Mouse (Mus musculus) thymus, postnatal 36 days (tissue): ENCODE data around the gene Mindy4.

ENCODE experiments used
- DNase-seq, 2 experiments: peaks; one replicate each; pipeline ENCODE4 v3.0.0; 2022; ENCODE audit warnings: mixed read lengths in 2 of 2

Mindy4 gene

DNA sequence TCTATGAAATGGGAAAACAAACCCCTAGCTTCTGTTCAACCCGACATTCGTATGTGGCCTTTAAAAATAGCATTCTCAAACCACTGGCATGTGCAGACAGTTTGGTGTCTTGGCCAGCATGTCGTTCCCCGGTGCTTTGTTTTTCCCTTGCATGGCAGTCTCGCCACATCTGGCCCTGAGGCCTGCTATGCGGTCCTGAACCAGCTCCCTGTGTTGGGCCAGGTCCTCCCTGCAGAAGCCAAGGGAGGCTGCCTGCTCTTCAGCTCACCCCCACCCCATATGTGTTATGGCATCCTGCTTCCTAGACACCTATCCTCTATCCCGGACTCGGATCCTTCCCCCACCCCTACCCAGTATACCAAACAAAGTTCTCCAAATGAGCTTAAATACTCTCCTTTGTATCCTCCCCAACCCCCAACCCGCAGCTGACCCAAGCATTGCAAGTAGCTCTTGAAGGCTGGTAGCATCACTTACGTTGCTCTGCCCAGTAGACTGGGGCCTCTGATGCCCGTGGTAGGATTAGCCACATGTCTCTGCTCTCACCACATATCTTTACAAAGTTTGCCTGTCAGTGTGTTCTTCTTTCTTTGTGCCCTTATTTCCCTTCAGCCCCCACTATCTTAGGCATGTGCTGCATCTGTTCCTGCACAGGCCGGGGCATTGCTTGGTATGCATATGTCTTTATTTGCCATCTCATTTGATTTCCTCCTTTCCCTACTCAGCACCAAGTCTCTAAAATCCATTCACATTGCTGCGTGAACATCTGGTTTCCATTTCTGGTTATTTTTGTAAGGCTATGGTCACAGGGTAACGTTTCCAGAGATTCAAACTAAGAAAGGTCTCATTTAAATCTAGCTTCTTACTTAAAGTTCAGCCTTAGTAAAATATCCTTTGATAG, 55.5 kb downstream of the Mindy4 start:
- no peak for DNase-seq

DNA sequence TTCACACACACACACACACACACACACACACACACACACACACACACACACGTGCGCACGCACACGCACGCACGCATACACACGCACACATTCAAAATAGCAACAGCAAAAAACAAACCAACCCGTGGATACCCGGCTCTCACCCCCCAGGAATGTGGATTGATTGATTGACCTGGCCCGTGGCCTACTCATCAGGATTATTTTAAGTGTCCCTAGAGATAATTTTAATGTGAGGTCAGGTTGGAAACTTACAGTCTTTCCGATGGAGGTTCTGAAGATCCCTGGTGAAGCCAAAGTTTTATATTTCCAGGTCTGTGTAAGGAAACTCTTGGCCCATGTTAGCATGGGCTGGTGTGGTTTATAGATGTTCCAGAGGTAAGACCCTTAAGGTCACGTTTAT, 59.0 kb downstream of the Mindy4 start:
- DNase-seq, result no peak

DNA sequence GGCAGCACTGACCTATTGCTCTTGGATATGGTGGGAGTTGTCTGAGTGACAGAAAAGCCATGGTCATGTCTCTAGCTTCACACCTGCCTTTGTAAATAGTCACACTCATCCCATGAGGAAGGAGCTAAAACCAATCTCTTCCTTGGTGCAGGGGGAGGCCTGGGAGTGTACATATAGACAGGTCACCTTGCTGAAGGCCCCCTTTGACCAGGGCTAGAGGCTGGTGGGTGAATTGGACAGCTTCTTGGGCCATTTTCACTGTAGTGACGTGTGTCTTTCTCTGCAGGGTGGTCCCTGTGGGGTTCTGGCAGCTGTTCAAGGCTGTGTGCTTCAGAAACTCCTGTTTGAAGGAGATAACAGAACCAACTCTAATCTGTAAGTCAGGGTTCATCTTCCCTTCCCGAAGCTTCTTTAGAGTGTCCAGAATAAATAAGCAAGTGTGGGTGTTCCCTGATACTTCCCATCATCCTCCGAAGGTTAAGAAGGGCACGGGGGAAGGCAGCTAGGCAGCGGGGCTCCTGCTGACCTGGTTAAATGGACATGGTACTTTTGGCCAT, 60.4 kb downstream of the Mindy4 start:
- DNase-seq, result no peak

DNA sequence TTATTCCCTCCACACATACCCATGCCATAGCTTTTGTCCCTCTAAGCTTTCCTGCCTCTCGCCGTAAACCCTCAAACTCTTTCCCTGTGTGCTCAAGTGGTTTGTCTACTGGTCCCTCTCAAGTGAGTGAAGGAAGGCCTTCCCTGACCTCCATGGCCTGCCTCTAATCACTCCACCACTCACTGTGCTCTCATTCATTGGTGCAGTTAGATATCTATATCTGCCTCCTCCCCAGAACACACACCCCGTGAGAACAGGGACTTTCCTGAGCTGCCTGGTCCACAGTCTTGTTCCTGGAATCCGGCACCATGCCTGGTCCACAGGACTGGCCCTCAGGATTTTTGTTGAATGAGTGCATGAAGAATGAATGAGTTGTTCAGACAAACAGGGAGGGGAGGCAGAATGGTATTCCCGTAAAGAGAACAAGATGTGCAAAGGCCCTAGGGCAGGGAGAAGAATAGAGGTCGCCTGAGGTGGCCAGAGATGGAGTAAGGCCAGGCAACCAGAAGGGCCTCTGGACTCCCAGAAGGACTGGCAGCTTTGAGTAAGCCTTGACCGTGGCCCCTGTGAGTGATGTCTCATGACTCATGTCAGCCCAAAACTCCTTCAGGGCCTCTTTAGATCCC, 61.7 kb downstream of the Mindy4 start:
- DNase-seq, result no peak

DNA sequence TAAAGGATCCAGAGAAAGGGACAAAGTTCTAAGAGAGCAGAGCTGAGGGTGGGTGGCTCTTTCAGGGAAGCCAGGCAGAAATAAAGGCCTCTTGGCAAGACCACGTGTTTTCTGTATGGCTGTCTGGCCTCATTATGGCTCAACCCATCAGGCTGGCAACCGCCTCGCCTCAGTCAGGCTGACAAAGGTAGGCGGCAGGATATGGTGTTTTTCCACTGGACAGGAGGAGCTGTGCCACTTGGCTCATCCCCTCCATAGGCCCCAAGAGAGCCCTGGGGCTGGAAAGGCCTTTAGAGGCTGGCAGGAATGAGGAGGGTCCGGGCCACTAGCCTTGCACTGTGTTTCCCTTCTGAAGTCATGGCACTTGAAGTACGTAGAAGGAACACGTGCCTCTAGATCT, 69.8 kb downstream of the Mindy4 start:
- DNase-seq, result no peak

DNA sequence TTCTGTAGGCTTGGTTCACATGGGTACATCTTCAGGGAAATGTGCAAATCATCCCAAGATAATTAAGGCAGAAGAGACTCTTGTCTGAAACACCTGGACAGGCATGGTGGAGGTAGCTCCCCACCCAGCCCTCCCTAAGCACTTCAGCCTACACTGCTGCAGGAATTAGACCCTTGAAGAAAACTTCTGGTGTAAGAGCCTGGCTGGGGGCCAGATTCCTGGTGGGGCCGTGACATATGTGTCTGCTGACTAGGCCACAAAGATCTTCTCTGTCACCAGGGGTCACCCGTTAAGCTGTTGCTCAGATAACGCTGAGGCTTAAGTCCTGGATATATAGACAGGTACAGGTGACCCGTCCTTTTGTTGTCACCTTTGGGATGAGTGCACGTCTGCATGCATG, 70.3 kb downstream of the Mindy4 start:
- DNase-seq, result no peak

DNA sequence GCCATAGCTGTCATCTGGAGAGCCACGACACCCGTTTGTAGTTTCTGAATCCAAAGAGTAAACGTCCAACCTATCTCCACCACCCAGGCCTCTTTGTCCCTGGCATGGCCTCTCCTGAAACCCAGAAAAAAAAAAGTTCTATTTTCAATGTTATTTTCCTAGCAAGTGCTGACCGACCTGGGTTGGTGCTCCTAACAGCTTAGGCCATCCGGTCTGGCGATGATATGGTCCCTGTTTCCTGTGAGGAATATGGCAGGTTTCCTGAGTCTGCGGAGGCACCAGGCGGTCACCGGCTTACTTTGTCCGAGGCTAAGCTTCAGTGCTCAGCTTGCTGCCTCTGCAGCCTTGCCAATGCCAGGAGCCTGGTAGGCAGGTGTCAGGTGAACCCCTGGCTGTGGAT, 71.8 kb downstream of the Mindy4 start:
- DNase-seq, result no peak

DNA sequence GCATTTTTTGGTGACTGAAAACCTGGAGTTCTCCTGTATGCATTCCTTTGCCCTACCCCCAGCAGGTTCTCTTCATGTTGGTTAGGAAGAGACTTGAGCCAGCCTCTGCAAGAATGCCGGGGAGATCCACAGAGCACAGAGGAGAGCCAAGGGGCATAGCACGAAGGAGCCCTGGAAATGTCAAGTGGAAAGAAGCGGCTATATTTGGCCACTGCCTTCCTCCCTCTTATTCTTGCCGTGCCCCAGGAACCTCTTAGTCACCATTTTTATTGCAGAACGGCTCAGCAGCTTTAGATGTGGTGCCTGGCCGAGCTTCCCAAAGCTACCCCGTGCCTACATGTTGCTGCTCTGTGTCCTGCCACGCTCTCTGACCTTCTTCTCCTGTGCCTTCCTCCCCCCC, 72.6 kb downstream of the Mindy4 start:
- no peak for DNase-seq

DNA sequence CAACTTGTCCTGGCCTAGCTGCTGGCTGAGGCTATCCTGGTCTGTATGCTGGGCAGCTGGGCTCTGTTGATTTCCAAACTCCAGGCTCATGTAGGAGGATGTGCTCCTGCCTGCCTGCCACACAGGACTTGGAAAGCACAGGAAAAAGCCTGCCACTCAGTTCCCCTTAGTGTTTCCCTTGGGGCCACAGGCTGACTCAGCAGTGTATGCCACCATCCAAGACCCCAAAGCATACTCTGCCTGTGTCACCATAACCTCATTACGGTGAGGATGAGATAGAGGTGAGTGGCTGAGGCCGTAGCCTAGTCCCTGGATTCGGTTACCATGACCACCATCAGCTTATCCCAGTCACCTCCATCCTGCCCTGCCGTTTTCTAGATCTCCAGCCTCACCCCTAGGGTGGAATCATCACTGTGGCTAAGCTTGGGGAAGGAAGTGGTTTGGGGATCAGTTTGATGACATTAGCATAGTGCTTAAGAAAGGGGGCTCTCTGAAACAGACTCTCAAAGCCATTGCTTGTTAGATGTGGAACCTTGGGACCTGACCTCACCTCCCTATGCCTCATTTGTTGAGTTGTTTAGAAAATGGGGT, 73.6 kb downstream of the Mindy4 start:
- DNase-seq, result no peak

DNA sequence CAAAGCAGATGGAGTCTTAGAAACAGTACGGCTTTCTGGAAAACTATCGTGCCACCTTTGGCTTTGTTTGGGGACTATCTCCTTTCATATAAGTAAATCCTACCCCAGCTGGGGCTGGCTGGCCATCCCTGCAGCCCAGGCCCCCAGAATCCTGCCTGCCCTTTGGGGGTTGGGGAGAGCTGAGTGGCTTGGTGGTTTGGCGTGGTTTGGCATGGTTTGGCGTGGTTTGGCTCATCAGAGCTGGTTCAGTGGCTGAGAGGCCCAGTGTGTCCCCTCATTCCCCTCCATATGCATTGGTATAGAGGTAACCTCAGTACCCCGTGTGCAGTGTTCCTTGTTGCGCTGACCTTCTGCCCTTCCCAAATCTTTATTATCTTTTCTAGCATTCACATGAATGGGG, 74.9 kb downstream of the Mindy4 start:
- no peak for DNase-seq

DNA sequence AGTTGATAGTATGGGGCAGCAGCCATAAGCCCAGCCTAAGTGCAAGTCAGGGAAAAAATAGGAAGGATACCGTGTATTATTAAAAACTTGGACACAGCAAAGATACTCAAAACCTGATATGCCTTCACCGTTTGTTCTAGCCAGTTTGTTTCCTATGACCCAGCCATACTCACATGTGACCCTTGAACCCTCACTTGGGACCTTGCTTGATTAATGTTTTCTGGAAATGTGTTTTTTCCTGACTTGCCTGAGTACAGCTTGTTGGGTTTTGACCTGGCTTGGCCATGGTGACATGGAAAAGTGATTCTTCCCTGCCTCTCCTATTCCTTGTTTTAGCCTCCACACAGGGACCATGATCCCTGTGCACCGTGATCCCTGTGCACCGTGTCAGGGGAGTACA, 75.3 kb downstream of the Mindy4 start:
- no peak for DNase-seq

DNA sequence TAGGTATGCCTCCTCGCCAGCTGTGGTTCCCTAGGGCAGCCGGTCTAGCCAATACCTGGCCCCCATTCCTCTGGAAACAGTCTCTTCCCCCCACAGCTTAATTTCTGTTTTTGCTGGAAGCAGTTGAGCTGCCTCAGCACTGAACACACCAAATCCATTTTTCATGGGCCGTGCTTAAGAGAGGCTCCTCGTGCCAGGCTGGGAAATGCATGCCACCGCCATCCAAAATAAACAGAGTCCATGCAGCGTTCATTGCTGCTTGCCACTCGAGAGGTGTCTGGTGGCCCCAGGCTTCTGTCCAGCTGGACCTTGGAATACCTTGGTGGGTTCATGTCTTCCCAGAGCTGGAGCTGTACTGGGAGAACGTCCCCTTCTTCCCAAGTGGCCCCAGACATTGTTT, 77.8 kb downstream of the Mindy4 start:
- no peak for DNase-seq

DNA sequence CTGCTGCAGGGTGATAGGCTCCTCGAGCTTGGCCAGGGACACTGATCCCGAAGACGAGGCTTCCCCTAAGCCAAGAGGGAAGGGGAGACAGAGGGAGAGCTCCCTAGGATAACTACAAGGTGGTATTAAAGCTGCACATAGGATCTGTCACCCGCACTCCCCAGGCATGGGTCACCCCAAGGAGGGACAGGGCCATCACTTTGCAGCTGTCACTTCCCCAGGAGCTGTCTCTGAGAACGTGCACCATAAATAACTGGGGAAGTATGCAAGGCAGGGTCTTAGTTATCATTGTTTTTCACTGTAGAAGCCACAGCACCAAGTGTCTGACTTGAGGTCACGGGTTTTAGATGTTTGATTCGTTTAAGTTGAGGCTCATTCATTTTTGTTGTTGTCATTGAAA, 78.5 kb downstream of the Mindy4 start:
- no peak for DNase-seq

DNA sequence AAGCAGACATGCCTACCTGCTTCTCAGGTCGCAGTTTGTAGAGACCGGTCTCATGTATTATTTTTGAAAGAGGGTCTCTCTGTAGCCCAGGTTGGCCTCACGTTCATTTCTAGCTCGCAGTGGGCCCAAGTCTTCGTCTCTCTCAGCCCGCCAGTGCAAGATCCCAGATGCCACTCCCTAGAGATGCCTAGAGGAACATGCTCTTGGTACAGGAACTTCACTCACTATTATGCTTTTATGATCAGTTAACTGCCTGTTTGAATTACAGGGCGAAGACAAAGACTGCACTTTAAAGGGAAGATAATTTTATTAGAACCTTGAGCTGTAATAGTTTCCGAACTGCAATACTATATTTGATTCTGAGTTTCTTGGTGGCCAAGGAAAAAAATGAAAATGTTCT, 79.2 kb downstream of the Mindy4 start:
- no peak for DNase-seq

DNA sequence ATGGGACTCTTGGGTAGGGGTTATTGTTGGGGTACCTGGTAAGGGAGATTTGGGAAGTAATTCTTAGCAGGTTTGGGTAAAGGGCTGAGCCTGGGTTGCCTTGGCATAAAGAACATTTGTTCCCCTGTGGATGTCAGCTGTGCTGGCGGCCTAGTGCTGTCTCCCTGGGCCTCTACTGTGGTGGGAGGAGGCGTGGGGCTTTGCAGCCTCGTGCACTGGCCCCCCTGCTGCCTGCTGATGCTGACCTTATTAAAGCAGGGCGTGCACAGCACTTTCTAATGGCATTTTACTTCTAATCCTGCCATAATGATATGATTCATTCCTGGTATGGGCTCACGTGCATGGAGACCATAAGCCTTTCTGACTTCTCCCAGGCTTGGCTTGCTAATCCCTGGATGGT, 82.0 kb downstream of the Mindy4 start:
- no peak for DNase-seq

DNA sequence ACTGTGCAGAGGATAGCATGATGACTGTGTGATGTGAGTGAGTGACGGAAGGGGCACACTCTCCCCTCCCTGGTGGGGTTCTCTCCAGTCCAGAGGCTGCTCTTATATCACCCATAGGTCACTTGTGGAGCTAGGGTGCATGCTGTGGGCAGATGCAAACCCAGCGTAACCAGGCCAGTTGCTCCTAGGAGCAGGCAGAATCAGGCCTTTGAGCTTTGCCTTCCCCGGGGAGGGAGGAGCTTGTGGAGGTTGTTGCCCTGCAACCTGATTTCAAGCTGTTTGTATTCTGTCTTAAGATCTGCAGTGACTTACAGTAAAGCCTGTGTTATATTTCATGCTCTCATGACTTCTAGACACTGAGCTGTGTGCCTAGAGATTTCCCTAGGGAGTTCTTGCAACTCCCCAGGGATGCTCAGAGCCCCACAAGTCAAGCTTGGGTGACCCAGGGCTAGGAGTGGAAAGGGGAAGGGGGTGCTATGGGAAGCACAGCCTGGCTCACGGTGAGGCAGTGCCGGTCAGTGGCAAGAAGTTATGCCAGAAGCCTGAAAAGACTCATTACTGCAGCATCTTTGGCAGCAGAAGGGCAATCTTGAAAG, 84.9 kb downstream of the Mindy4 start:
- no peak for DNase-seq

DNA sequence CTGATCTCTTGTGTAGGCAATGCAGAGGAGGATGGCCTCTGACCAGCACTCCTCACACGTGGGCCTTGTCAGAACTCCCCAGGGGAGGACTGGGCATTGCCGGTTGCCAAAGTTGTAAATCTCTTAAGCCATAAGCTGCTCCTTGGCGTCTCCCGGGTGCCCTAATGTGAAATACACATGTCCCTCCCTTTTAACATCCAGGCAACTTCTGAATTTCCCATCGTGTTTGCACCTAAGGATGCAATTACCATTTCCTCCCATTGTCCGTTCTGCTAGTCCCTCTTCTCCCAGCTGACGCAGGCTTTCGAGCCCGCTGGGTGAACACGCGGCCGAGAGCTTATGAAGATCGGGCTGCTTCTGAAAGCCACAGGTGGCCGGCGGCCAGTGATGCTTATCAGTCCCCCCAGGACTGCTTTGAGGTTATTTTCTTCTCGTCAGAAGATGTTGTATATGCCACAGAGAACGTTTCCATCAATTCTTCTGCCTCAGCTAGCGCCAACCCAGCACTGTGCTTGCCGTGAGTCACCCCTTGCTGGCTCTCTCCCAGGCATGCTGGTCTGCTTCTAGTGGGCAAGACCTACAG, 91.5 kb downstream of the Mindy4 start:
- no peak for DNase-seq

DNA sequence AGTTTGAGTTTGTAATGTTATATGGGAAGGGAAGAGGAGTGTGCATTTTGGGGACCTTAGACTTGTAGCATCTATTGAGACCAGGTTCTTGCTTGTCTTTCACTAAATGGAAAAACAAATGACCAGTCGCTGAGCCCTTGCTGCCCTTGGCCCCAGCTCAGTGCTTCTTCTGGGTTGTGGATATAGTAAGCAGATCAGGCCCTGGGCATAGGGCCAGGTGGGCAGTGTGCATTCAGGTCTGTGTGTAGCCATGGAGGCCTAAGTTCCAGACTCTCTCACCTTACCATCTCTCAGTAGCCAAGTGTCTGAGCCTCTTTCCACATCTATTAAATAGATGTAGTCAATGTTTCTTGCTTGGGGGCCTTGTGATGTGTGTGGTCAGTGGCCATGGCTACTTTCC, 92.1 kb downstream of the Mindy4 start:
- DNase-seq, result no peak

DNA sequence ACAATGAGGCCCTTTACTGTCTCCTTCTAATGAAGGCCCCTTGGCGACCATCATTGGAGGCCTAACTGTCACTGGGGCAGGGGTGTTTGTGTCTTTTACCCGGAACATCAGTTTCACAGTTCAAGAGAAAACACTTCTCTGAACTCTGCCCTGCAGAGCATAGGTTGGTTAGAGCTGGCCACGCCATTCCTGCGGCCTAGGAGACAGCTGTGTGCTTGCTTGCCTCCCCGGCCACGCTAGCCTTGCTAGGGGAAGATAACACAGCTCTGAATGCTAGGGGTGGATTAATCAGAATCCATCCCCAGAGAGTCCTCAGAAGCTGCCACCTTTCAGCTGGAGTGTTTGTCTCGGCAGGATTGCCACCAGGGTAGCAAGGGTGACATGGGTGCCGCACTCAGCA, 96.3 kb downstream of the Mindy4 start:
- DNase-seq, result no peak

DNA sequence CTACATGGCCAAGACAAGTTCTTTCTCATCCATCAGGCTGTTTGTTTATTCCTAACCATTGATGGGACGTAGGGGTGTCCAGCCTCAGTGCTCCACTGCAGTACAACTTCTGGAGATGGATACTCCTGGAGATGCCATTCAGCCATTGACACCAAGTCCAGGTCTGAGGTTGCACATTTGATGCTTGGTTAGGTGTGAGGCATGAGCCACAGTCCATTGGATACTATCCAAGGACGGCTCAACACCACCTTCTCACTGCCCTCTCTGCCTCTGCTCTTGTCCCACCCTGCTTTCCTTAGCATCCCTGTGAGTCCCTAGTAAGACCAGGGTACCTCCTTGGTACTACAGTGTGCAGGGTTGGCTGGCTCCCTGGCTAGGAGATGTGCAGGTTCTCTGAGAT, 96.7 kb downstream of the Mindy4 start:
- DNase-seq, result no peak

DNA sequence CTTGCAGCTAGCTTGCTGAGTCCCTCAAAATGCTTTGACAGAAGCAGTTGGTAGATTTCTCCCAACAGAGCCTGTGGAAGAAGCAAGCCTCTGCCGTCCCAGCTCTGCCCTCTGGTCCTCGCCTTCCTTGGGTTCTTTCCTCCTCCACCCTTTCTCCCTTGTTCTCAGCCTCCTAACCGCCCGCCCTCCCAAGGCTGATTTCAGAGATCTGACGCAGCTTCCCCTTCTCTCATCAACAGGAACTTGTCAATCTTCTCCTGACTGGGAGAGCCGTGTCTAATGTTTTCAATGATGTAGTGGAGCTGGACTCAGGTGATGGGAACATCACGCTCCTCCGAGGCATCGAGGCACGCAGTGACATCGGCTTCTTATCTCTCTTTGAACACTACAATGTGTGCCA, 97.5 kb downstream of the Mindy4 start:
- DNase-seq, result no peak

DNA sequence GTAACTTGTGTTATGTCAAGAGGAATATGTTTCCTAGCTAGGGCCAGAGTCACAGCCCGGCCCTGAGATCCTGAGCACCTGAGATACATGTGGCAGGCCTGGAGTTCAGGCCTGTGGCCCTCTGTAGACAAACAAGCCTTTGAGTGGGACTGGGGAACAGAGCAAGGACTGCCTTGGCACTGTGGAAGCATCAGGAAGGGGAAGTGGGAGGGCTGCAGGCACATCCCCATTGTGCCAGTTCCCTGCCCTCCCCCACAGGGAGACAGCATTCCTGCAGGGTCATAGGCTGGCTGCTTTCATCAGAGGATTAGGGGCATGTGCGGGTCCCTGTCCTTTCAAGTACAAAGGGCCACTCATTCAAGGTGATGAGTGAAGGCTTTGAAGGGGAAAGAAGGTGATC, 107.0 kb downstream of the Mindy4 start:
- no peak for DNase-seq

DNA sequence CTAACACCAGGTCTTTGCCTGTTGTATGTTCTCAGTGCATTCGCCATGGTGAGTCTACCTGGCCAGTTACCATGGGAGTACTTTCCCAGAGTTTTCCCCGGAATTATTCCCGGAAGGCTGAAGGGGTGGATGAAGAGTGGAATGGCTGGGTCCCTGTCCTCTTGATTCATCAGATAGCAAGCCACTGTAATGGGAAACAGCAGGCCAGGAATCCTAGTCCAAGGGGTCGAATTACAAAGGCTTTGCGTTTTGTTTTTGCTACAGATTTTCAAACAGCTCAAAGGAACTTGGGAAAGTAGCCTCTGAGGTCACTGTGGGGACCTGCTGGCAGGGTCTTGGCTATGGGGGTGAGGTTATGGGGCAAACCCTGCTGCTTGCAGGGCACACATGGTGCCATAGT, 108.8 kb downstream of the Mindy4 start:
- DNase-seq, result no peak
